Mouse (Mus musculus) frontal cortex, adult 2 months (tissue): ENCODE results near the gene Ifit3b. TPM values are rescaled to one million over a fixed set of nuclear protein-coding genes. Genes with fewer than 3 reads are reported as not detected.
"Not testable (repeated sequence)": the region's sequence is repeated elsewhere in the genome, so short reads cannot be mapped to it uniquely, and the experiment has no call there.

ENCODE experiments used
- DNase-seq, 2 experiments: peaks; one replicate each; pipeline ENCODE4 v3.0.0; 2022; ENCODE audit warnings: low spot score in 1 of 2; ENCODE audit errors: extremely low spot score in 1 of 2
- polyA plus RNA-seq: library from polyadenylated mRNA; depleted of rRNA; stranded (reverse); fragments of >200 nt; gene quantifications from 2 replicates; pipeline ENCODE4 v1.2.3, GENCODE M21; 2012

Gene Ifit3b
- polyA plus RNA-seq, 1 experiment: 8.4 TPM

DNA sequence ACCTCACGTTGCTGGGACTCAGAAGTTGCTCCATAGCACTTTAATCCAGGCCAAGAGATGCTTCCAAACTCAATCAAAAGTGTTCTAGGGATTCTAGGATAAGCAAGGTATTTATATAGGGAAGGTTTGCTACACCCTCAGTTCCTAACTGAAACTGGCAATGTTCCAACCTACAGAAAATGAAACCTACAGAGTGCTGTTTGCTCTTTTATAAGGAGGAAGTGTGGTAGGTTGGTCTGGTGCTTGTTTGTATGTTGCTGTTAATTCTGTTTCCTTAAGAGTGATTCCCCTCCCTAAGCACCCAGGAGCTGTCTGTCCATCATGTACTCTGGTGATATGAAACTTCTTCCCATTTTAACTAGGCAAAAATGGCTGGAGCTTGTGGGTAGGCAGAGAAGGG lies 5.9 kb upstream of the Ifit3b start, which contains the start of gene Ifit1bl1:
TSS of gene Ifit1bl1 (minus strand) at position 69 of the 400 bp plus-strand sequence.
- not testable (repeated sequence) for DNase-seq

DNA sequence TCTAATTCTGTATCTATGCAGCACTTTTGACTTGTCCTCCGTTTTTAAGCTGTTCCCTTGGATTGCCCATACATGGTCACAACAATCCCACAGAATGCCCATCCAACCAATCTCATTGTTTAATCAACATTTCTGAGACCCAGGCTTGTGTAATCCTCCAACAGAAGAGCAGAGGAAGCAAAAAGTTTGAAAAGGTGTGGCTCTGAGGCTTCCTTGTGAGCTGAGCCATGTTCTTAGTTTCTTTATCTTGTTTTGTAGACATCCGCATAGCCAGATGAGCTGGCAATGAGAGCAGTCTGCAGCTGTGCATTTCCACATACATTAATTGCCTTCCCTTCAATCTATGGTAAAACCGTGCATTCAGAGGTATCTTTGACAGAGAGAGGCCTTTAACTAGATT lies 2.3 kb upstream of the Ifit3b start:
- DNase-seq: no peak

DNA sequence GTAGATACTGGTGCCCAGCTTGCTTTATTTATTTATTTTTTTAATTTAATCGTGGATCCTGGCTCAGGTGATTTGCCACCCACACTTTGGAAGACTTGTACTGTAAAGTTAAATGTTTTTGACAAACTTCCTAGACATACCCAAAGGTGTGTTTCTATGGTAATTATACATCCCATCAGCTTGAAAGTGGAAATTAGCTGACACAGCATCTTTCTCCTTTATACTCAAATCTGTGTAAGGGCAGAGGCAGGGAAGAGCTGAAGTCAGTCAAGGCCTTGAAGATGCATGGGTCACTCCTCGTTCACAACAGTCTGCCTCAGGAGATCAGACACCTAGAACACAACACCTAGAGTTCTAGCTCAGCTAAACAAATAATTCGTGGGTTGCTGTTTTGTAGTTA lies 2.3 kb downstream of the Ifit3b start:
- not testable (repeated sequence) for DNase-seq

DNA sequence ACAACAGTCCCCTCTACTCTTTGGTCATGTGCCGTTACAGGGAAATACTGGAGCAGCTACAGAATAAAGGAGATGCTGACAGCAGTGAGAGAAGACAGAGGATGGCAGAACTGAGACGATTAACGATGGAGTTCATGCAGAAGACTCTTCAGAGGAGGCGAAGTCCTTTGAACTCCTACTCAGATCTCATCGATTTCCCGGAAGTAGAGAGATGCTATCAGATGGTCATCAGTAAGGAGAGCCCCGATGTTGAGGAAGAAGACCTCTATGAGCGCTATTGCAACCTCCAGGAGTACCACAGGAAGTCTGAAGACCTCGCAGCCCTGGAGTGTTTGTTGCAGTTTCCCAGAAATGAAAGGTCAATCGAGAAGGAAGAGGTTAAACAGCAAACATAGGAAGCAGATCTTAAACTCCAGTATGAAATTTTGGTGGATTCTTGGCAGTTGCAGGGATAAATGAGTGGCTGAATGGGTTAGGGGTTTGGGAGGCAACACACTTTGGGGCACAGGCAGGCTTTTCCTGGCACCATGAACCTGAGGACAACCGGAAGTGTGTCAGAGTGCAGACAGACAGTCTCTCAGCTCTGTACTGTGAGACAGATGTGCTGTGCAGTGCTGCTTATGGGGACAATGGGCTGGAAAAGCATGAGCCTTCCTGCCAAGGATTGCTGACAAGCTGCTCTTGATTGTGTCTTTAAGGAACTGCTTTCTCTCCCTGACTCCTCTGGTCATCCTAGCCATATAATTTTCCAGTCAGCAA lies 4.7 kb downstream of the Ifit3b start:
- not testable (repeated sequence) for DNase-seq

DNA sequence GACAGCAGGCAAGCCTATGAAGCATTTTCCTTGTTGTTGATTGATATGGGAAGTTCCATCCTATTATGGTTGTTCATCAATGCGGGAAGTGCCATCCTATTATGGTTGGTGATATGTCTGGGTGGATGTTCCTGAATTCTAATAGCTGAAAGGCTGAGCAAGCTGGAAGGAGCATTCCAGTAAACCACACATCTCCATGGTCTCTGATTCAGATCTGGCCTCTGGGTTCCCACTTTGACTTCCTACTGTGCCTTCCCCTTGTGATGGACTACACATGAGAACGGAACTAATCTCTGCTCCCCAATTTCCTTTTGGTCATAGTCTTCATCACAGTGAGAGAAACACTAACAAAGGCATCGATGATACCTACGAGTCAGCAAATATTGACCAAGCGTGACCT lies 13.1 kb downstream of the Ifit3b start:
- no peak for DNase-seq

DNA sequence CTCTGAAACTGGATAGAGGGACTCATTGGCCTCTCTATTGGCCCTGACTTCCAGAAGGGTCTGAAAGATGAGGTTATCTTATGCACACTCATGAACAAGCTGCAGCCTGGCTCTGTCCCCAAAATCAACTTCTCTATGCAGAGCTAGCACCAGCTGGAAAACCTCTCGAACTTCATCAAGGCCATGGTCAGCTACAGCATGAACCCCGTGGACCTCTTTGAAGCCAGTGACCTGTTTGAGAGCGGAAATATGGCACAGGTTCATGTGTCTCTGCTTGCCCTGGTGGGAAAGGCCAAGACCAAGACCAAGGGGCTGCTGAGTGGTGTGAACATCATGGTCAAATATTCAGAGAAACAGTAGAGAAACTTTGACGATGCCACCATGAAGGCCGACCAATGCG lies 16.0 kb downstream of the Ifit3b start:
- no peak for DNase-seq

DNA sequence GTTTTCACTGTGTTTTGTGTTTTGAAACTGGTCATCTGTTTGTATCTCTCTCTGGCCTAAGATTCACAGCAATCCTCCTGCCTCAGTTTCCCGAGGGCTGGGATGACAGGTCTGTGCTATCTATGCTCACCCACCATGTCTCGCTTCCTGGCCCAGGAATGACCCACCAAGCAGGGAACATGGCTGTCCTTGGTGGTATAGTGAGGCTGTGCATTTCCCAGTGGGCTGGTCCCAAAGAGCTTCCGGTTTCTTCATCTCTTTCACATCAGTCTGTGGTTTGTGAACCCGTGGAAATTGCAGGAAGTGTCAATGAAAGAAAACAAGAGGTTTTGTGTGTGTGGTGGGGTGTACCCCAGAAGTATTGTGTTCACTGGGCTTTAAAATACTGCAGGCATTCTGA lies 16.9 kb downstream of the Ifit3b start:
- no peak for DNase-seq

DNA sequence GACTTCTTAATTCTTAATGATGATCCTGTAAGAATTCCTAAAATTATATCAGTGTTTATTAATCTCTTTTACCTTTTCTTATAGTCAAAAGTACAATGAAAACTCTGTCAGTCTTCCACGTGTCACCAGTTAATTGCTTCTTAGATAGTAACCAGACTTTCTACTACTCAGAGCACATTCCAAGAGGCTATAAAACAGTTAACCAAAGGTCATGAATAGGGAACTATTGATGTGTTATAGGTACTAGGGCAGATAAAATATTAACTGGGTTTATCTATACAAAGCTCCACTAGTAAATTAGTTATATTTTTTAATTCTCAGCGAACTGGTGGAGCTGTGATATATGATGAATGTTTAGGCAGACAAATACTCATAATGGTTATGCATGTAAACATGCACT lies 19.7 kb downstream of the Ifit3b start:
- no peak for DNase-seq

DNA sequence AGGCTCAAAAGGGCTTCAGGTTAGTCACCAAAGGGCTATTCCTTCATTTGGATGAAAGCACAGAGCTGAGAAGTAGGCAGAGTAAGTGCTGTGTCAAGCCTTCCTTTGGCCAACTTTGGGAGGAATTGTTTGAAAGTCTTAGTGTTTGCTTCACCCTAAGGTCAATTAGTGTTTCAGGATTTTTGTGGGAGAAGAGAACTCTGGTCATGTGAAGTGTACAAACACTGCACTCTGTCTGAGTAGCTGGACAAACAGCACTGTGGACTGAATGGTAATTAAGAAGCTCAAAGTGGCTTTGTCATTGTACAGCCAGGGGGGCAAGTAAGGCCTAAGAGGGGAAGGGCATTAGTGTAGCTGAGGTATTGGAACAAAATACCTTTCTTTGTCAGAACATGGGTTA lies 23.7 kb downstream of the Ifit3b start:
- no peak for DNase-seq

DNA sequence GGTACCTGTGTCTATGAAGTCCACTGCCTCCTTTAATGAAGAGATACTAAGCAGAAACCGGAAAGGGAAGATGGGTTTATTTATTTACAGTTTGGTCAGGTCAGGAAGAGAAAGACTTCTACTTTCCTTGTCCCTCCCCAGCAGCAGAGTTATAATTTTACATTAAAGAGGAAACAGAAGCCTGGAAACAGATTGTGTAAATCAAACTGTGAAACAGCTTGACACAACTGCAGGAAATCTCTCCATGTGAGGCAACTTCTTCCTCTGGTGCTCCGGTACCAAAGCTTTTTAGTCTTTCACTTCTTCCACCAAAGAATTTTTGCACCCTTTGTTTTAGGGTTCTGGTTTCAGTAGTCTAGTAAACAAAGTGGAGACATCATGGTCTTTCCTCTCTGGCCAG lies 25.7 kb downstream of the Ifit3b start:
- no peak for DNase-seq

DNA sequence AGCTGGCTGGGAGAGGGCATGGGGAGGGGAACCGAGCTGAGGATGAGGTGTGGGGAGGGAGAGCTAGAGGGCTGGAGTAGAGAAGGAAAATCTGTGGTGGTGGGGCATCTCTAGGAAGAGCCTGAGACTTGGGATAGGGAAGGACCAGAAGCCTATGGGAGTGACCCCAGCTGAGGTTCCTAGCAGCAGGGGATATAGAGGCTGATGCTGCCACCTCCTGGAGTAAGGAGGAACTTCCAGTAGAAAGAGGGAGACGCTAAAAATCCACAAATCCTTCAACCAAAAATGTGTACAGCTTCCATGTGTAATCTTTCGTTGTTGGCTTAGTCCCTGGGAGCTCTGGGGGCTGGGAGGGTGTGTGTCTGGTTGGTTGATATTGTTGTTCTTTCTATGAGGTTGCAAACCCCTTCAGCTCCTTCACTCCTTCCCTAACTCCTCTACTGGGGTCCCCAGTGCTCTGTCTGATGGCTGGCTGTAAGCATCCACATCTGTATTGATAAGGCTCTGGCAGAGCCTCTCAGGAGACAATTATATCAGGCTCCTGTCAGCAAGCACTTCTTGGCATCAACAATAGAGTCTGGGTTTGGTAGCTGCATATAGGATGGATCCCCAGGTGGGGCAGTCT lies 29.3 kb downstream of the Ifit3b start:
- peak; percentile 40 to 79 for DNase-seq

DNA sequence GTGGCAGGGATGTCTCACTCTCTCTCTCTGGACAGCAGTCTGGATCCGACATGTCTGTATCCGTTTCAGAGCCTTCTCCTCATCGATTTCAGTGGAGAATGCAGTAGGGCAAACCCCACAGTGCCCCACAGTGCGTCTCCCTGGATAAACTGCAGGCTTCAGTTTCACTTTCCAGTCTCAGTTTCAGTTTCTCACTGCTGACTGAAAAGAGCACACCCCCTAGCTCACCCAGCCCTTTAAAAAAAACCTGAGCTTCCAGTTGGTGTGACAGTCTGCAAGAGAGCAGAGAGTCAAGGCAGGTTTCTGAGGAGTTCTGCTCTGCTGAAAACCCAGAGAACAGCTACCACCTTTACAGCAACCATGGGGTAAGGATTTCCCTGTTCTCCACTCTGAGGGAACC lies 32.9 kb downstream of the Ifit3b start, which contains the start of the genes Ifit1bl2 and Ifit1:
TSS of gene Ifit1bl2 (minus strand) at position 121 of the 400 bp plus-strand sequence.
TSS of gene Ifit1 (plus strand) at position 249 of the 400 bp plus-strand sequence.
- DNase-seq: no peak

DNA sequence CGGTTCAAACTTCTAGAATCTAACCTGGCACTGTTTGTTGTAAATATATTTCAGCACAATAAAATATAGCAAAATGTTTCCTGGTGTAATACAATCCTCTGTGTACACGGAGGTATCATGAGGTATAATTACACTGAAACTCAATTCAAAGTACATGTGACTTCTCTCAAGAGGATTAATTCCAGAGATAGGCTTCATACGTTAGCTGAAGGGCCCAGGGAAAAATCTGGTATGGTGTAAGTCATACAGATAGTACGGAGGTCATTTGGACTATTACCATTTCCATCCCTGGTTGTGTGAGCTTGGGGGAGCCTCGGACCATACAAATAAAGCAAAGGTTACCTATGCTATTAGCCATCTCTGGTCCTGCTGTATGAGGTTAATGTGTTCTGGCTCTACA lies 34.8 kb downstream of the Ifit3b start:
- no peak for DNase-seq

DNA sequence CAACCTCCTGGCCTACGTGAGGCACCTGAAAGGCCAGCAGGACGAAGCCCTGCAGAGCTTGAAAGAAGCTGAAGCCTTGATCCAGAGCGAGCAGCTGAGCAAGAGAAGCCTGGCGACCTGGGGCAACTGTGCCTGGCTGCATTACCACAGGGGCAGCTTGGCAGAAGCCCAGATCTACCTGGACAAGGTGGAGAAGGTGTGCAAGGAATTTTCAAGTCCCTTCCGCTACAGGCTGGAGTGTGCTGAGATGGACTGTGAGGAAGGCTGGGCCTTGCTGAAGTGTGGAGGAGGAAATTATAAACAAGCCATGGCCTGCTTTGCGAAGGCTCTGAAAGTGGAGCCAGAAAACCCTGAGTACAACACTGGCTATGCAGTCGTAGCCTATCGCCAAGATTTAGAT lies 39.9 kb downstream of the Ifit3b start:
- DNase-seq: not testable (repeated sequence)

DNA sequence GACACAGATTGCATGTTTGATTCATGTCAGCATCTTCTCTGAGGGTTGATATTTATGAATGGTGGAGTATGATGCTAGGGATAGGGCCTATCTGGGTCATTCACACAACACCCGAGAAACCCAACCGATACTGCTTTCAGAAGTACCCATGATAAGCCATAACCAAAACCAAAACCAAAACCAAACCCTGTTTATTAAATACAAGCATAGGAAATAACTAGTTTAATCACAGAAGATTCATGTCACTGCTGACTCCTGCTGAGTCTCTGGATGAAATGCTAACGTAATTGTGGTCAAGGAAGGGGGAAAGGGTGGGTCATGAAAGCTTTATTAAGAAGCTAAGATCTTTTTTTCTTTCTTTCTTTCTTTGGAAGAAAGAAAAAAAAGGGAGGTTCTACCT lies 42.5 kb downstream of the Ifit3b start:
- no peak for DNase-seq

DNA sequence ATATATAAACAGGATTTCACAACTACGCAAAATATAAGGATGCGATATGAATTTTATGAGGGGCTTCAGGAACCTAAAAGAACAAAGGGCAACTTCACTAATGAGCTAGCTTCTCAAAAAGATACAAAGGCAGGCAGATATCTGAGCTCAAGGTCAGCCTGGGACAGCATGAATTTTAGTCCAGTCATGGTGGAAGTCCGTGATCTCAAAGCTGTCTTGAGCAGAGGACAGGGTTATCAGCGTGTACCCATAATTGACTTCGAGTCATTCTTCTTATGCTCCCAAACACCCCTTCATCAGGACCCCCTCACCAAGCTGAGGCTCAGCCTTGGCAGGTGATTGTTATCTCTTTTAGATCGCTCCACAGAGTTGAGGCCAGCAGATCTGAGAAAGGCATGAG lies 43.2 kb downstream of the Ifit3b start:
- DNase-seq: no peak

DNA sequence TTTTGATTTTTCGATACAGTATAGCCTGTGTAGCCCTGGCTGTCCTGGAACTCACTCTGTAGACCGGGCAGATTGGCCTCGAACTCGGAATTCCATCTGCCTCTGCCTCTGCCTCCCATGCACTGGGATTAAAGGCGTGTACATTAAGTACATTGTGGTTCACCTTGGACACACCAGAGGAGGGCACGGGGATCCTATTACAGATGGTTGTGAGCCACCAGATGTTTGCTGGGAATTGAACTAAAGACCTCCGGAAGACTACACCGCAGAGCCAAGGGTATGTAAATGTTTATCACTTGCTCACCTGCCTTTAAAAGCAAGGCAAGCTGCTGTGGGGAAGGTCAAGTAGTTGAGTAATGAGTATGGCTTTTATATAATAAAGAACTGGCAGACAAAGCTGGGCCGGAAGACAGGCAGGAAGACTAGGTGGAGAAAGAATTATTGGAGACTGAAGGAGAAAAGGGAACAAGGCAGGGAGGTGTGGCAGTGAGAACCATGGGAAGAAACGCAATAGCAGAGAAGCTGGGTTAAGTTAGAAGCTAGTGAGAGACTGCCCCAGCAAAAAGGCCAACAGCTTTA lies 47.5 kb downstream of the Ifit3b start:
- no peak for DNase-seq

DNA sequence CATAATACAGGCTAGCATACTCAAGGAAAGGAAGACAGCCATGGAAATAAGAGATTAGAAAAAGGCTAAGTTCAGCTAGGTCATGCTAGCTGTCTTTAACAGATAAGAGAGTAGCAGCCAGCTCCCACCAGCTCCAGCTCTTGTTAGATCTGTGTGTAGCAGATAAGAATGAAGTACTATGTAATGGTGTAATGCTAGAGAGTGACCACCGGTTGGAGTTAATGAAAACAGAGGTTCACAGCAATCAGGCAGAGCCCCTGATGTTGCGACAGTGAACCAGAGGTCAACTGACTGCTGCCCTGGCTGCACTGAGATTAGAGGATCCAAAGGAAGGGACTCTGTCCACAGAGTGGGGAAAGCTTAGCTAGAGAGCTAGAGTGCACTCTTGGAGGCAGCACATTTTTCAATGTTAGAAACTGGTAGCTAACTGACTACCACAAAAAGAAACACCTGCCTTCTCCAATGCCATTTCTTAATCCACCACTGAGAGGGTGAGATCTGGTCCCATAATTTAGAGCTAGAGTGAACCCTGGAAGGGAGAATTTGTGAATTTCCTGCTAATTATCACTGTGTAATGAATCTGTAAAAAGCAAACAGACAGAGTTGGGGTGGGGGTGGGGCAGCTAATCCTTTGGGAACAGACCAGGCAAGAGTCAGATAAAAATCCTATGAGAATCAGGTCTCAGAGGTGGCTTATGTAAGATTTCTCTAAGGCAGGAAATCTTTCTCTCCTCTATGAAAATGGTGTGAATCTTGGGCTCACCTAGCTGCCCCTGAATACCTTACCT lies 48.9 kb downstream of the Ifit3b start:
- DNase-seq: no peak

DNA sequence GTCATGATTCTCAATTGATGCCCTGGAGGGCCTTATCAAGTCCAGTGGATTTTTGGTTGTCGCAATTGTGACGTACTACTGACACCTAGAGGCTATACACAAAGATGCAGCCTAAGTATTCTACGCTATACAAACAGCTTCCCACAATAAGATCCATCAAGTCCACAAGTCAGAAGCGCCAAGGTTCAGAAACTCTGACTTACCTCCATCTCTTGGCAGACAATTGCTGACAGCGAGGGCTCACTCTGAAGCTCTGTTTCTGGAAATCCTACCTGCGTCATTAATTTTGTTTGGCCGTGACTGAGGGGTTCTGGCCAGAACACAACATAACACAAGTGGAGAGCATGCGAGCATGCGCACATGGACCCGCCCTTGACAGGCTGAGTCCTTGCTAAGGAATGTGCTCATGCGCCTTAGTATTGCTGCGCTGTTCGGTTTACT lies 54.3 kb downstream of the Ifit3b start:
- DNase-seq: peak; percentile 31 to 57

DNA sequence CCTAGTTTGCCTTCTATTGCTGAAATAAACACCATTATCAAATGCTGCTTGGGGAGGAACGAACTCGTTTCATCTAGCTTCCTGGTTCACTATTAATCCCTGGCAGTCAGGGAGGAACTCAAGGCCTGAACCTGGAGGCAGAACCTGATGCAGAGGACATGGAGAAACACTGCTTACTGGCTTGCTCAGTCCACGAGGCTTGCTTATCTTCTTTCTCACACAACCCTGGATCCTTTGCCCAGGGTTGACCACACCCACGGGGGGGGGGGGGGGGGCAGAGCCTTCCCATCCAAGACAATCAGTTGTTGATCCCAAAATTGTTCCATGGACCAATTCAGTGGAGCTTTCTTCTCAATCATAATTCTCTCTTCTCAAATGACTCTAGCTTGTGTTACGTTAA lies 55.0 kb downstream of the Ifit3b start:
- no peak for DNase-seq
